Mouse (Mus musculus): Measurements from ENCODE around the gene Ascc2. TPM values are rescaled to one million over a fixed set of nuclear protein-coding genes. Genes with fewer than 3 reads are reported as not detected.
A peak's percentile ranks its signal among the peaks of the same experiment; 100 is the strongest.
"Not testable (repeated sequence)": the region's sequence is repeated elsewhere in the genome, so short reads cannot be mapped to it uniquely, and the experiment has no call there.

Gene Ascc2
- total RNA-seq, 2 experiments from 2014 or later = 23.3 to 26.7 TPM

GRCm38 (mm10) chr11:4683516-4683915, 46.0 kb downstream of the Ascc2 start:
- DNase-seq (ENCODE audit: low spot score in 2 of 2) = no peak

GRCm38 (mm10) chr11:4684186-4684585, 46.6 kb downstream of the Ascc2 start:
- no peak for DNase-seq (ENCODE audit: low spot score in 2 of 2)

- DNase-seq (ENCODE audit: low spot score in 2 of 2) = no peak
Observed at GRCm38 (mm10) chr11:4685071-4685470, 47.5 kb downstream of the Ascc2 start.

- DNase-seq (ENCODE audit: low spot score in 2 of 2) = no peak
Observed at GRCm38 (mm10) chr11:4685510-4685909, 48.0 kb downstream of the Ascc2 start.

- DNase-seq (ENCODE audit: low spot score in 2 of 2) = no peak
Observed at GRCm38 (mm10) chr11:4687027-4687426, 49.5 kb downstream of the Ascc2 start.

- no peak for DNase-seq (ENCODE audit: low spot score in 2 of 2)
Observed at GRCm38 (mm10) chr11:4687874-4688273, 50.3 kb downstream of the Ascc2 start.

- DNase-seq (ENCODE audit: low spot score in 2 of 2) = no peak
Observed at GRCm38 (mm10) chr11:4688632-4689380, 51.3 kb downstream of the Ascc2 start.

- no peak for DNase-seq (ENCODE audit: low spot score in 2 of 2)
Observed at GRCm38 (mm10) chr11:4690353-4690752, 52.8 kb downstream of the Ascc2 start.

- DNase-seq (ENCODE audit: low spot score in 2 of 2) = peak in 1 of 2 experiments; percentile 59
Observed at GRCm38 (mm10) chr11:4691213-4691612, 53.7 kb downstream of the Ascc2 start.

GRCm38 (mm10) chr11:4692162-4692561, 54.6 kb downstream of the Ascc2 start:
- DNase-seq (ENCODE audit: low spot score in 2 of 2) = no peak

GRCm38 (mm10) chr11:4697043-4697983, 59.8 kb downstream of the Ascc2 start:
- DNase-seq (ENCODE audit: low spot score in 2 of 2) = peak; percentile 75 to 88

- DNase-seq (ENCODE audit: low spot score in 2 of 2) = no peak
Observed at GRCm38 (mm10) chr11:4700726-4701125, 63.2 kb downstream of the Ascc2 start.

GRCm38 (mm10) chr11:4703688-4704071, 66.1 kb downstream of the Ascc2 start:
- DNase-seq (ENCODE audit: low spot score in 2 of 2) = no peak

GRCm38 (mm10) chr11:4704072-4704964, 66.8 kb downstream of the Ascc2 start, which contains the start of the genes Uqcr10 and Zmat5:
Gene Uqcr10 (minus strand): TSS chr11:4704342.
Gene Zmat5 (plus strand): TSS chr11:4704678.
- peak; percentile 88 to 94 for DNase-seq (ENCODE audit: low spot score in 2 of 2)

GRCm38 (mm10) chr11:4705178-4705577, 67.6 kb downstream of the Ascc2 start:
- no peak for DNase-seq (ENCODE audit: low spot score in 2 of 2)

GRCm38 (mm10) chr11:4710188-4710587, 72.6 kb downstream of the Ascc2 start:
- DNase-seq (ENCODE audit: low spot score in 2 of 2) = not testable (repeated sequence)

- no peak for DNase-seq (ENCODE audit: low spot score in 2 of 2)
Observed at GRCm38 (mm10) chr11:4712822-4713221, 75.3 kb downstream of the Ascc2 start.

GRCm38 (mm10) chr11:4714727-4715126, 77.2 kb downstream of the Ascc2 start:
- no peak for DNase-seq (ENCODE audit: low spot score in 2 of 2)

GRCm38 (mm10) chr11:4715596-4715995, 78.0 kb downstream of the Ascc2 start:
- no peak for DNase-seq (ENCODE audit: low spot score in 2 of 2)

GRCm38 (mm10) chr11:4716530-4717236, 79.1 kb downstream of the Ascc2 start:
- DNase-seq (ENCODE audit: low spot score in 2 of 2) = no peak
